Mouse (Mus musculus) left cerebral cortex, postnatal 36 days (tissue): ENCODE results near the gene Krt6b. TPM values are rescaled to one million over a fixed set of nuclear protein-coding genes. Genes with fewer than 3 reads are reported as not detected.
"Not testable (repeated sequence)": the region's sequence is repeated elsewhere in the genome, so short reads cannot be mapped to it uniquely, and the experiment has no call there.

Source experiments
- DNase-seq, 2 experiments: peaks; one replicate each; pipeline ENCODE4 v3.0.0; 2021 to 2022; ENCODE audit warnings: low spot score in 2 of 2, mixed read lengths in 1 of 2
- intact Hi-C: fragments of 180-260 bp; cut with DNase I; formaldehyde crosslinking; loops from one replicate; pipeline ENCODE4 v1.15.1; 2025
- total RNA-seq, 2 experiments: library from RNA; stranded (reverse); gene quantifications; 2 replicates each; pipeline ENCODE4 v1.2.3; 2021

Krt6b gene
- not detected for total RNA-seq

DNA sequence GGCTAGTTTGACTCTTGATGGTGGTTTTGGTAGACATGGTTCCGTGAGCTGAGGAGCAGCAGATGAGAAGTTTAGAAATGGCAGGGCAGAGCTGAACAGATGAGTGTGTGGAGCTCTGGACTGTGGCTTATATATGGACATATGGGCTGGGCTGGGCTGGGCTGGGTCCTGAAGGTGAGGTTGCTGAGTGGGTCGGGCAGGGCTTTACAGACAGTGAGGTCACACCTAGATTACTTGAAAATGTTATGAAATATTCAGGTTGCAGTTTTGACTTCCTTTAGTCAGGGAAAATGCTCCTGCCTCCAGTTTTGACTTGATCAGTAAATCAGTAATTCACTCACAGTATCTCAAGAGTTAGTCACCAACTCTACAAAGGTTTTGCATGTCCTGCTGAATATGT lies at the start of gene Krt6b:
Gene Krt6b, minus strand, starts transcription at position 101 of the 400 bp plus-strand sequence.
- DNase-seq: no peak
- intact Hi-C loops: no loop called here

DNA sequence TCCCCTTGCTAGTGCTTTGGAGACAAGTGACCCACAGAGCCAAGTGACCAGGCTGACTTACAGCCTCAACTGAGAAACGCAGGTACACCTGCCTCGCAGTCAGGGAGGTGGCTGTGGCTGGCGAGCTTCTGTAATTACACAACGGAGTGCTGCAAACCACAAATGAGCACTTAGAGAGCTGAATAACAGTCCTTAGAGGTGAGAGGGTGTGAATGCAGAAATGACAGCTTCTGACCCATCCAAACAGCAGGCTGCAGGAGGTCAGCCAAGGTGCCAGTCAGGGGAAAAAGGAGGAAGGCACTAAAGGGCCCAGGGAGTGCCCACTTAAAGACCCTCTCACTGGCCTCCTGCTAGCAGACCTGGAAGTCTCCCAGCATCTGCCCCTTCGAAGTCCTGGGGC lies 44.6 kb upstream of the Krt6b start:
- no peak for DNase-seq
- intact Hi-C loops: no loop called here

DNA sequence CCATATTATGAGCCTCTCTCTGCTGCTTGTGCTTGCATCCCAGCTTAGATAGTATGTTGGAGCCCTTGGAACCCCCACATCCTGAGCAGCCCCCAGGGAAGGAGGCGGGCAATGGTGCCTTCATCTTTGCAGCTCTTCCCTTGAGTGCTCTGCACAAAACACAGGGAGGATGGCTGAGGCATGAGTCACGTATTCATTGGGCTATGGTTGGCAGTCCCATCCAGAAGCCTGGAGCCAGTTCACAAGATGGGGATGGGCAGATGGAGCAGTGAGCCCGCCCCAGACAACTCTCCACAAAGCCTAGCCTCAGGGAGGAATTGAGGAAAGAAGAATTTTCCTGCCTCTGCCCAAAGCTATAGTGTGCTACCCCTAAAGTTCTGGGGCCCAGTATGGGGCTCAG lies 35.7 kb upstream of the Krt6b start:
- no peak for DNase-seq
- intact Hi-C loops: no loop called here

DNA sequence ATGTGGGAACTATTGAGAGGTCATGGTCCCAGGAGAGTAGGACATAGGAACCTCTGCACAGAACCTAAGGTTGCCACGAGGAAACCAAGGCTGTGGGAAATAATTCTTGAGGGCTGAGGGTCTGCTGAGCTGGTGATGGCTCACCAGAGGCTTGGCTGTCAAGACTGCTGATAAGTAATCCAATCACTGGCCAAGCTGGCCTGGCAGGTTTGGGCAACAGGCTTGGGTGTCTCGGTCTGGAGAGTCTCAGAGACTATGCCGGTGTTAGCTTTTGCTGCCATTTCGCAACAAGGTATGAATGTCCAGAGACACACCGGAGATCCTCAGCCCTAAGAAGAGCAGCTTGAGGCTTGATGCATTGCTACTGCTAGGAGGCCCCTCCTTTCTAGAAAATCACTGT lies 34.3 kb upstream of the Krt6b start:
- intact Hi-C loops: no loop called here
- no peak for DNase-seq

DNA sequence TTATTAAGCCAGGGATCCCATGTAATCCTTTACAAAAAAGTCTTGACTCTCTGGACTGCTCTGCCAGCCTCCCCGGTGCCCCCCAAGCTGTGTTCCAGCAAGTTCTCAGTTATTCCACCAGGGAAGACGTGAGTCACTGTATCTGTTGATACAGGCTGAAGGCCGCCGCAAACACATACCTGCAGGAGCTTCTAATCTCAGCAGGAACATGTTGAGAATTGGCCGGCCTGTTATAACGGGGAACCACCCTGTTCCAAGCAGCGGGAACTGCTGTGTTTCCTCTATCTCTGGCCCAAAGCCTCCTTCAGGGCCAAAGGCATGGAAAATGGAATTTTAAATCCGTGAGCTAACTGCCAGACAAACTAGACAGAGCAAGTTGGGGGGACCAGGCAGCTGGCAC lies 33.6 kb upstream of the Krt6b start:
- intact Hi-C loops: no loop called here
- DNase-seq: no peak

DNA sequence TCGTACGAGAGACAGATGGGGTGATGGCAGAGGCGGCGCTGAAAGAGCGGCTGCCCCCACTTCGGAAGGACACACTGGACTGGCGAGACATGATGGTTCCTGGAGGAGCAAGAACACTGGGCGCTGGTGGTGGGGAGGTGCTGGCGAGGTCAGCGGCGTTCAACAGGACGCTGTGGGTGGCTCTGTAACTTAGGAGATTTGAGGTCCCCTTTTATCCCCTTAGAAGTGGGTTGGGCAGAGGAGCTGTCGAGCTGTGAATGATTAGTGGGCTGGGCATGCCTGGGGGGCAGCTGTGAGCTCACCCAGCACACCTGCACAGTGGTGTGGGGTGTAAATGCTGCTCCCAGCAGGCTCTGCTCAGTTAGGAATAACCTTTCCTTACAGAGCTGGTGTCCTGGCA lies 32.6 kb upstream of the Krt6b start, which contains the start of gene Krt5:
Gene Krt5, minus strand, starts transcription at position 179 of the 400 bp plus-strand sequence.
- DNase-seq: no peak
- intact Hi-C loops: no loop called here

DNA sequence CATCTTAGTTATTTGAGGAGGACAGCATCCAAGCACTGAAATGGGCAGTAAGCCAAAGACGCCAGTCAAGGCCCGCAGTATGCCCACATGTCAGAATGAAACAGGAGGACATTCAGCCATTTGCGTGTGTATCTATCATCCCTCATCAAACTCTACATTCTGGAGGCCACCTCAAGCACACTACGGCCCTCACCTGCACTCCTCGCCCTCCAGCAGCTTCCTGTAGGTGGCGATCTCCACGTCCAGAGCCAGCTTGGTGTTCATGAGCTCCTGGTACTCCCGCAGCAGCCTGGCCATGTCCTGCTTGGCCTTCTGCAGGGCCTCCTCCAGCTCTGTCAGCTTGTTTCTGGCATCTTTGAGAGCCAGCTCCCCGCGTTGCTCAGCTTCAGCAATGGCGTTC lies 28.6 kb upstream of the Krt6b start:
- intact Hi-C loops: no loop called here
- no peak for DNase-seq

DNA sequence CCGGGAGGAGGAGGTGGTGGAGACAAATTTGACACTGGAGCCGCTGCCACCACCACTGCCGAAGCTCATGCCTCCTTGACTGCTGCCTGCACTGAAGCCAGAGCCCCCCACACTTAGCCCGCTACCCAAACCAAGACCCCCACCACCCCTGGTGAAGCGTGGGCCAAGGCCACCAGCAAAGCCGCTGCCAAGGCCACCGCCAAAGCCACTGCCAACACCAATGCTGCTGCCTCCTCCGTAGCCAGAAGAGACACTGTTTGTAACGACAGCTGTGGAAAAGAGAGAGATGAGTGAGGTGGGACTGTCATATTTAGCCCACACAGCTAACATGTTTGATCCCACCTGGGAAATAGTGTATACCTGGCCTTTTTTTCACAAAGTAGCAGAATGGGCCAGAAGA lies 27.4 kb upstream of the Krt6b start:
- no peak for DNase-seq
- intact Hi-C loops: no loop called here

DNA sequence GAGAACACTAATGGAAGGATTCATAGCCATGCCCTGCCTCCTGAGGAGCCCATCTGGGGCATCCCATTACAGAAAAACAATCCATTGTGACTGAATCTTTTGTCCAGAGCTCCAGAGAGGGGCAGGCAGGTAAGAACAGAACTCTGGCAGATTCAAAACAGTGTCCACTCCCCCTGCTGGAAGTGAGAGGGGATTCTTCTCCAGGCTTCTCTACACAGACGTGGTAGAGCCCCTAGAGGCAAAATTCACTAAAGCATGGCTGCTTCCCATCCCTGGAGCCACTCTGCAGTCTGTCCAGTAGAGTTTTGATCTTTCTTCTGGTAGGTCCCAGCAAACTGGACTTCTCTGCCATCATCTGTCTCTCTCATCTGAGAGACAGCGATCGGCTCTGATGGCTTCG lies 24.0 kb upstream of the Krt6b start:
- intact Hi-C loops: no loop called here
- no peak for DNase-seq

DNA sequence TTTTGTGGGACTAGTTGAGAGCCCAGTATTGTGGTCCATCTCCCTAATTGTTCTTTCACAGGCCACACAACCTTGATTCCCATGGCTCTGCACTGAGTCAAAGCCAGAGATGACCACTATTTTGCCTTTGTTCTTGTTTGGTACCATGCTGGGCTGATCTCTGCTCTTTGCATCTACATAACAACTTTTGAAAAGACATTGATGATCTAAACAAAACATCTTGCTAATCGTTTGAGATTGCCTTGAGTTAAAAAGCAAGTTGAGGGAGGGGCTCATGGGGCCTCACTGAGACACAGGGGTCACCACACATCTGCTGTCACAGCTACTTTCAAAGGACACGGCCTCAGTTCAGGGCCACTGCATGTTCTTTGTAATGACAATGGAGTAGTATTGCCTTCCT lies 22.3 kb upstream of the Krt6b start:
- intact Hi-C loops: no loop called here
- DNase-seq: no peak

DNA sequence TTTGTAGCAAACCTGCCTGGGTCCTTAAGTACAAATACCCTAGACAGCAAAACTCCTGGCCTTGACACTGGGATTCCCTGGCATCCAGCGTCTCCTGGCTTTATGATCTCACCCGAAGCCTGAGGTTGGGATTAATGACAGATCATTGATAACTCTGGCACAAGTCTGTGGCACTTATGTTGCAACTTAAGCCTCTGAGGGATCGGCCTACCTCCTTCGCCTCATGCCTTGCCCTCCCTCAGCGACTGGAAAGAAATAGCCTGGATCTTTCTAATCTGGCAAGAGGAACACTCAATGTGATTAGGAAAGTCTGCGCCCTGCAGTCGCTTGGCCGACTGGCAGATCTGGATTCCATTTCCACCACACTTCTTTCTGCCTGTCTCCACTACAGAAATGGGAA lies 19.8 kb upstream of the Krt6b start:
- DNase-seq: no peak
- intact Hi-C loops: no loop called here

DNA sequence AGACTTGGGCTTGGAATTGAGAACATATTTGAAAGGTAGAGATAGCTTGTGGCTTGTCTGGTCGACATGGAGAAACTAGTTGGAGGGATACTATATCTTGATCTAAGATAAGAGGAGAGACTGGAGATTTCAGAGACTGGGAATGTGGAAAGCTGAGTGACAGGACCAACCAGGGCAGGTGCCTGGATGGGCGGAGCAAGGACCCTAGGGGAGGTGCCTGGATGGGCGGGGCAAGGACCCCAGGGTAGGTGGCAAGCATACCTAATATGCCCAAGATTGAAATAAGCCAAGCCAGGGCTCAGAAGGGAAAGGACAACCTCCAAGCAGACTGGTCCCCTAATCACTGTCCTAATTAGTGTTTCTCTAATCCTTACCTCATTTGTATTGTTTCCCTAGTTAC lies 19.1 kb upstream of the Krt6b start:
- no peak for DNase-seq
- intact Hi-C loops: no loop called here

DNA sequence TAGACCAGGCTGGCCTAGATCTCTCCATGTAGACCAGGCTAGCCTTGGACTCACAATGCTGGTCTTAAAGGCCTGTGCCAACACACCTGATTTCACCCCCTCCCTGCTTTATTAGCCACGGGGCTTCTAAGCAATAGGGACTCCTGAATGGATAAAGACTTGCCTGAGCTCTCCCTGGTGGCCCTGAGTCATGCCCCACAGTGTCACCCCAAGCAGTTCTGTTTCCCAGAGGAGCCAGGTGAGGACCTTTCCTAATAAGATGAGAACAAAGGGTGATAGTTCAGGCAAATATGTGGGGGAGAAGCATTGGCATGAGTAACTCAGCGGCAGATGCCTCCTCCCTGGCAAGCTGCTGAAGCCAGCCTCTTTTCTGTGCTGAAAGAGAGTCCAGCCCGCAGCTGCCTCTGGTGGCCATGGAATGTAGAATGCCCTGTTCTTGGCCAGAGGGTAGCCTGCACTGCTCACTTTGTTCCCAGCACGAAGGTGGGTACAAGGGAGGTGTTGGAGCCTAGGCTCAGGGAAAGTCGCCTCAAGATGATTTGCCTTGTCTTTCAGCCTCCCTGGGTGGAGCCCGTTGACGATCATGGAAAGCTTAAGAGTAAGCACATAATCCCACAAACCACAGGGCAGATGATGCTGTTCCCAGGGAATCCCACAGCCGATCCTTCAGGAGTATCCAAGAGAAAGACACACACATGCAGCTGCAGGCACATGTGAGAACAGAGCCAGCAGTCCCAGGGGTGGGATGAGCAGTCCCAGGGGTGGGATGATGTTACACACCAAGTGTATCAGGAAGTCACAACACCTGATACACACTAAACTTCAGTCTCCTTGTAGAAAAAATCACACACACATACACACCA lies 17.5 kb upstream of the Krt6b start:
- intact Hi-C loops: no loop called here
- DNase-seq: no peak

DNA sequence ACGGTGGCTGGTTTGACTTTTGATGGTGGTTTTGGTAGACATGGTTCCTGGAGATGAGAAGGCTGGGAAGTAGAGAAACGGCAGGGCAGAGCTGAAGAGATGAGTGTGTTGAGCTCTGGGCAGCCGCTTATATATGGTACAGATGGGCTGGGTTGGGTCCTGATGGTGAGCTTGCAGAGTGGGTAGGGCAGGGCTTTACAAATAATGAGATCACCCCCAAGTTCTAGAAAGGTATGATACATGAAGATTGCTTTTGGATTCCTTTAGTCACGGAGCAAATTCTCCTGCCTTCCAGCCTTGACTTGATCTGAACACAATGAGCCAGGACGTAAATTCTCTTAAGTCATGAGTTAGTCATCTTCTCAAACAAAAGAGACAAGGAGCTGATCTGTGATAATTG lies 14.1 kb upstream of the Krt6b start, which contains the start of gene Krt6a:
Gene Krt6a, minus strand, starts transcription at position 101 of the 400 bp plus-strand sequence.
- intact Hi-C loops: no loop called here
- no peak for DNase-seq

DNA sequence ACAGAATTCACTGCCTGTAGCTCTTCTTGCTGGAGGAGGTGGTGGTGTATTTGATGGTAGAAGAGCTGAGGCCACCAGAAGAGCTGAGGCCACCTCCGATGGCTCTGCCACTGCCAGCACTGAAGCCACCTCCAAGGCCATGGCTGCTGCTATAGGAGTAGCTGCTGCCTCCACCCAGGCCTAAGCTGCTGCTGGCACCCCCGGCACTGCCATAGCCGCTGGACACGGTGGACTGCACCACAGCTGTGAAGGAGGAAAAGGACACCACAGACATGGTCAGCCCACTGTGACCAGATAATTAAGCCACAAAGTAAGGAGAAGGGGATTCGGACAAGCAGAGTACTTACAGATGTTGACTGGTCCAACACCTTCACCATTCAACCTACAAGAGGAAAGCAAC lies 10.4 kb upstream of the Krt6b start:
- DNase-seq, intact Hi-C loops: not testable (repeated sequence)

DNA sequence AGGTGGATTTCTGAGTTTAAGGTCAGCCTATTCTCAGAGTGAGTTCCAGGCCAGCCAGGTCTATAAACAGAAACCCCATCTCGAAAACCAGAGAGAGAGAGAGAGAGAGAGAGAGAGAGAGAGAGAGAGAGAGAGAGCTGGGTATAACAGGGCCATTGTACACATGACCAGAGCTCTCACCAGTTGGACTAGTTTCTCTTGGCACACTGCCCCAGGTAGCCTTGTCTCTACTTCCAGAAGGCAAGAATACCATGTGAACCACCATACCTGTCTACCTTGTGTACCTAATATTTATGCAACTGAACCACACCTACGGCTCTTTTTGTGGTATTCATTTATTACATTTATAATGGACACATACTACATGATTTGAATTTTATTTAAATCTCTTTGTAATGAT lies 8.1 kb upstream of the Krt6b start:
- intact Hi-C loops: no loop called here
- DNase-seq: no peak

DNA sequence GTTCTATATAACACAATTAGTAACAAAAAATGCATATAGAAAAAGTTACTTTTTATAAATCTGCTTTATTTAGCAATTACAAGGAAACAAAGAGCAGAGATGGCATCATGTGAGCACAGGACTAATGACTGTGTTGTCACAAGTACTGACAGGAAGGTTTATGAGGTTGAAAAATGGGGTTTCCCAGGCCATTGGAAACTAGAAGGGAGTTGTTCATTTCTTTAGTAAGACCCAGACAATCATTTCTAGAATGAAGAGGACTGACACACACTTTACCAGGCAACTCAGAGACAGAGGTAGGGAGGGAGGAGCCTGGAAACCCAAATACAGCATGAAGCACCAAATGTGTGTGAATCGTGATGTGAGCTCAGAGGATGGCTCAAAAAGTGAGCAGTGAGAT lies 4.1 kb downstream of the Krt6b start:
- no peak for DNase-seq
- intact Hi-C loops: no loop called here

DNA sequence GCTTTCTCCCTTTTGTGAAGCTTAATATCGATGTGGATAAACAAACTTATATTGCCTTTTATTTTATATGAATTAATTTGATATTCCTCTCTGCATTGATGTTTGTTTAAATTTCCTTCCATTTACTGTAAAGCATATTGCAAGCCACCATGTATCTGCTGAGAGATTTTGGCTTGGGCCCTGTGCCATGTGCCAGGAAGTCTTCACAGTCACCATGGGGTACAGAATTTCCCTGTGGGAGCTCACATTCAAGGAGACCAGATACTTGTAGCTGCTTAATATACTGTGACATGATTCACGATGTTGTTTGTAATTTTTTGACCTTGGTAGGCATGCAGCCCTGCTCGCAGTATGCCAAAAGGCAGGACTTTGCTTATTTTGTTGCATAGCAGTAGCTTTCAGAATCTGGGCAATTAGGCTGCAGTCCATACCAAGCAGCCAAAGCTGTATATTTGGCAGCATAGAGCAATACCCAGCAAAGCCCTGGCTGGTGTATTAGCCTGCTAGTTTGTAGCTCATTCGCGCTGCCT lies 27.3 kb downstream of the Krt6b start:
- intact Hi-C loops: no loop called here
- DNase-seq: no peak

DNA sequence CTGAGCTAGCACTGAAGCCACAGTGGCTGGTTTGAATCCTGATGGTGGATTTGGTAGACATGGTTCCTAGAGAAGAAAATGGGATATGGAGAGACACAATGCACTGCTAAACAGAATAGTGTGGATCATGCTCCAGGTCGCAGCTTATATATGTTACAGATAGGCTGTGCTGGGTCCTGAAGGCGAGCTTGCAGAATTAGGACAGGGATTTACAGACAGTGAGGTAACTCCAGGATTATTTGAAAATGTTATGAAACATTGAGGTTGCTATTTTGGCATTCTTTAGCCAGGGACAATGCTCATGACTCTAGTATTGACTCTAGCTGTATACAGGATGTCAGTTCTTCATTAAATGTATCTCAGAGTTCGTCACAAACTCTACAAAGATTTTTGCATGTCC lies 32.8 kb downstream of the Krt6b start, which contains the start of gene Gm5478:
Gene Gm5478, minus strand, starts transcription at position 101 of the 400 bp plus-strand sequence.
- intact Hi-C loops: no loop called here
- DNase-seq: no peak

DNA sequence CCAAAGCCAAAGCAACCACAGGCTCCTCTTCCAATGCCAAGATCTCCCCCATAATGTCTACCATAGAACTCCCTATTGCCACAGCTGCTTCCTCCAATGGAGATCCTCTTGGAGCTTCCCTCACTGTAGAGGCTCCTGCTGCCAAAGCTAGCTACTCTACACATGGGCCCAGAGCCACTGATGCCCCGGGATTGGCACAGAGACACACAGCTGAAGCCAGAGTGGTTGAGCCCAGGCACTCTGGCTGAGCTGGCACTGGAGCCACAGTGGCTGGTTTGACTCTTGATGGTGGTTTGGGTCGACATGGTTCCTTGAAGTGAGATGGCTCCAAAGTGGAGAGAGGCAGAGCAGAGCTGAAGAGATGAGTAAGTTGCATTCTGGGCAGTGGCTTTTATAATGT lies 52.2 kb downstream of the Krt6b start, which contains the start of gene Gm5414:
Gene Gm5414, minus strand, starts transcription at position 305 of the 400 bp plus-strand sequence.
- DNase-seq: no peak
- intact Hi-C loops: no loop called here
